Mouse (Mus musculus): Measurements from ENCODE around the gene Srsf1. TPM values are rescaled to one million over a fixed set of nuclear protein-coding genes. Genes with fewer than 3 reads are reported as not detected.

The Srsf1 gene
- polyA plus RNA-seq, 1 experiment: 52.4 TPM

- Histone ChIP-seq H3K36me3 (ENCODE audit: control insufficient read depth, insufficient read depth, low read length) (peaks cover 15% of the 10 kb centered on the region), H3K27ac (ENCODE audit: insufficient read depth, low read depth, low read length) (0 out of 2 replicates have a peak overlapping the region, but pooled peaks have one; percentile 6), H3K4me3 (ENCODE audit: low read depth, low read length) (peak overlapping the region; percentile 29), H3K4me1 (ENCODE audit: control insufficient read depth, insufficient read depth, insufficient read length, low read length) (peaks cover 3% of the 10 kb centered on the region; the same call in 1 of the 2 replicates), H3K27me3 (ENCODE audit: control insufficient read depth, insufficient read depth, low read length) (no peaks in the 10 kb centered on the region)
- WGBS: 6% methylated on average over 26 of the region's 26 CpGs
- TF ChIP-seq POLR2A (IDR thresholded peaks at IDR 0.05; ENCODE audit: low read depth, low read length): no peak
- TF ChIP-seq CTCF (IDR thresholded peaks at IDR 0.05; ENCODE audit: extremely low read depth, insufficient read length, insufficient replicate concordance, low read depth, low read length): no peak
Observed at GRCm38 (mm10) chr11:88048961-88049670, 1.9 kb downstream of the Srsf1 start.

GRCm38 (mm10) chr11:88049732-88050131, 2.6 kb downstream of the Srsf1 start:
- Histone ChIP-seq H3K36me3 (ENCODE audit: control insufficient read depth, insufficient read depth, low read length) (peaks cover 15% of the 10 kb centered on the region), H3K4me1 (ENCODE audit: control insufficient read depth, insufficient read depth, insufficient read length, low read length) (peaks cover 3% of the 10 kb centered on the region; the same call in 1 of the 2 replicates), H3K27ac (ENCODE audit: insufficient read depth, low read depth, low read length) (no peak overlapping the region), H3K4me3 (ENCODE audit: low read depth, low read length) (no peak overlapping the region), H3K27me3 (ENCODE audit: control insufficient read depth, insufficient read depth, low read length) (no peaks in the 10 kb centered on the region)
- TF ChIP-seq CTCF (IDR thresholded peaks at IDR 0.05; ENCODE audit: extremely low read depth, insufficient read length, insufficient replicate concordance, low read depth, low read length) (no peak), POLR2A (IDR thresholded peaks at IDR 0.05; ENCODE audit: low read depth, low read length) (no peak)

- Histone ChIP-seq H3K4me3 (ENCODE audit: low read depth, low read length) (no peak overlapping the region), H3K27ac (ENCODE audit: insufficient read depth, low read depth, low read length) (no peak overlapping the region), H3K36me3 (ENCODE audit: control insufficient read depth, insufficient read depth, low read length) (peaks cover 15% of the 10 kb centered on the region), H3K4me1 (ENCODE audit: control insufficient read depth, insufficient read depth, insufficient read length, low read length) (no peaks in the 10 kb centered on the region), H3K27me3 (ENCODE audit: control insufficient read depth, insufficient read depth, low read length) (no peaks in the 10 kb centered on the region)
- 78% methylated on average over 4 of the region's 4 CpGs for WGBS
- no peak for TF ChIP-seq CTCF (IDR thresholded peaks at IDR 0.05; ENCODE audit: extremely low read depth, insufficient read length, insufficient replicate concordance, low read depth, low read length)
- TF ChIP-seq POLR2A (IDR thresholded peaks at IDR 0.05; ENCODE audit: low read depth, low read length): no peak
Observed at GRCm38 (mm10) chr11:88052638-88053037, 5.5 kb downstream of the Srsf1 start.

- Histone ChIP-seq H3K4me3 (ENCODE audit: low read depth, low read length) (no peak overlapping the region), H3K27ac (ENCODE audit: insufficient read depth, low read depth, low read length) (no peak overlapping the region), H3K36me3 (ENCODE audit: control insufficient read depth, insufficient read depth, low read length) (peaks cover 15% of the 10 kb centered on the region), H3K4me1 (ENCODE audit: control insufficient read depth, insufficient read depth, insufficient read length, low read length) (no peaks in the 10 kb centered on the region), H3K27me3 (ENCODE audit: control insufficient read depth, insufficient read depth, low read length) (no peaks in the 10 kb centered on the region)
- WGBS: 27% methylated on average over 3 of the region's 3 CpGs
- TF ChIP-seq CTCF (IDR thresholded peaks at IDR 0.05; ENCODE audit: extremely low read depth, insufficient read length, insufficient replicate concordance, low read depth, low read length): no peak
- no peak for TF ChIP-seq POLR2A (IDR thresholded peaks at IDR 0.05; ENCODE audit: low read depth, low read length)
Observed at GRCm38 (mm10) chr11:88053821-88054220, 6.6 kb downstream of the Srsf1 start.

- Histone ChIP-seq H3K4me3 (ENCODE audit: low read depth, low read length) (no peak overlapping the region), H3K27ac (ENCODE audit: insufficient read depth, low read depth, low read length) (no peak overlapping the region), H3K27me3 (ENCODE audit: control insufficient read depth, insufficient read depth, low read length) (no peaks in the 10 kb centered on the region), H3K36me3 (ENCODE audit: control insufficient read depth, insufficient read depth, low read length) (peaks cover 10% of the 10 kb centered on the region), H3K4me1 (ENCODE audit: control insufficient read depth, insufficient read depth, insufficient read length, low read length) (no peaks in the 10 kb centered on the region)
- 42% methylated on average over 1 of the region's 1 CpGs for WGBS
- no peak for TF ChIP-seq POLR2A (IDR thresholded peaks at IDR 0.05; ENCODE audit: low read depth, low read length)
- TF ChIP-seq CTCF (IDR thresholded peaks at IDR 0.05; ENCODE audit: extremely low read depth, insufficient read length, insufficient replicate concordance, low read depth, low read length): no peak
Observed at GRCm38 (mm10) chr11:88054589-88054988, 7.4 kb downstream of the Srsf1 start.

- Histone ChIP-seq H3K27ac (ENCODE audit: insufficient read depth, low read depth, low read length) (no peak overlapping the region), H3K4me1 (ENCODE audit: control insufficient read depth, insufficient read depth, insufficient read length, low read length) (no peaks in the 10 kb centered on the region), H3K4me3 (ENCODE audit: low read depth, low read length) (no peak overlapping the region), H3K36me3 (ENCODE audit: control insufficient read depth, insufficient read depth, low read length) (peaks cover 8% of the 10 kb centered on the region), H3K27me3 (ENCODE audit: control insufficient read depth, insufficient read depth, low read length) (no peaks in the 10 kb centered on the region)
- 66% methylated on average over 2 of the region's 2 CpGs for WGBS
- TF ChIP-seq POLR2A (IDR thresholded peaks at IDR 0.05; ENCODE audit: low read depth, low read length) (no peak), CTCF (IDR thresholded peaks at IDR 0.05; ENCODE audit: extremely low read depth, insufficient read length, insufficient replicate concordance, low read depth, low read length) (no peak)
Observed at GRCm38 (mm10) chr11:88055777-88056176, 8.6 kb downstream of the Srsf1 start.

- Histone ChIP-seq H3K36me3 (ENCODE audit: control insufficient read depth, insufficient read depth, low read length) (peaks cover 2% of the 10 kb centered on the region), H3K27ac (ENCODE audit: insufficient read depth, low read depth, low read length) (no peak overlapping the region), H3K4me3 (ENCODE audit: low read depth, low read length) (no peak overlapping the region), H3K4me1 (ENCODE audit: control insufficient read depth, insufficient read depth, insufficient read length, low read length) (no peaks in the 10 kb centered on the region), H3K27me3 (ENCODE audit: control insufficient read depth, insufficient read depth, low read length) (no peaks in the 10 kb centered on the region)
- TF ChIP-seq POLR2A (IDR thresholded peaks at IDR 0.05; ENCODE audit: low read depth, low read length): no peak
- TF ChIP-seq CTCF (IDR thresholded peaks at IDR 0.05; ENCODE audit: extremely low read depth, insufficient read length, insufficient replicate concordance, low read depth, low read length): no peak
- 82% methylated on average over 2 of the region's 2 CpGs for WGBS
Observed at GRCm38 (mm10) chr11:88057788-88058187, 10.6 kb downstream of the Srsf1 start.

Data from small intestine, adult 2 months (tissue).